ENCODE assay signal across 18 mouse cellular contexts in genomic region chr15:86199052-86199451, GRCm38 (mm10). TPM values are rescaled to one million over a fixed set of nuclear protein-coding genes. Genes with fewer than 3 reads are reported as not detected.
DNase-seq lines count a peak whose midpoint lies in the region; ATAC-seq lines count a peak whose summit lies in the region.
"Had no signal": no experiment of that assay in that cellular context is flagged by ENCODE, and none has a peak within 500 bp of the region (broad histone marks: within the 10 kb centered on the region; RNA-seq: fewer than 3 reads in every experiment).

No protein-coding gene starts in this region.

- no peak for DNase-seq in cerebellum, adult 11-12 months
- DNase-seq in heart, adult 11 months, result peak; percentile 88
- no peak for DNase-seq in heart, postnatal 36 days
- DNase-seq in right cerebral cortex, adult 18-20 months, result peak; percentile 51
- no peak for DNase-seq in right cerebral cortex, postnatal 4 days
- DNase-seq in retina, postnatal 1 day, result peak; percentile 69
- DNase-seq in adrenal gland, postnatal 10 days, result no peak
- DNase-seq: adrenal gland, adult 2 months; adrenal gland, postnatal 36 days; cerebellum, adult 8-10 months; cerebellum, postnatal 36 days; forebrain, postnatal 0 days; gastrocnemius, postnatal 36 days; heart, adult 18-20 months; heart, postnatal 10 days had no signal

- ATAC-seq in cerebellum, adult (ENCODE audit: insufficient number of reproducible peaks, low FRiP score, low TSS enrichment), result 0 out of 2 replicates have a peak, but pooled peaks have one; percentile 49
- ATAC-seq: forebrain, embryonic 13.5 days; forebrain, postnatal 0 days; hindbrain, postnatal 0 days had no signal

- intact Hi-C loops in heart, postnatal 36 days (cut with DNase I), result no loop called here

RNA-seq across cellular contexts. Expression of gene Cerk, which starts 13.1 kb away (rescaled TPM):
- total RNA-seq in heart, postnatal 36 days (2021), result 10 to 100 TPM; 28.0 to 28.1 TPM
- total RNA-seq in adrenal gland, postnatal 10 days (2021), result 10 to 100 TPM; 21.1 to 26.4 TPM

RNA-seq across cellular contexts. Expression of gene Tbc1d22a, which starts 15.2 kb away (rescaled TPM):
- 10 to 100 TPM; 21.7 to 28.6 TPM for total RNA-seq in heart, postnatal 36 days (2021)
- total RNA-seq in adrenal gland, postnatal 10 days (2021), result 10 to 100 TPM; 26.2 to 31.6 TPM

Comparison
In these comparisons a context has a peak if more than half of its experiments do, and no peak if none do; other contexts are left out.
1. DNase-seq: peak in heart, adult 11 months (single experiment), right cerebral cortex, adult 18-20 months (single experiment) and retina, postnatal 1 day (single experiment); none in cerebellum, adult 11-12 months (single experiment), heart, postnatal 36 days (0 of 2), right cerebral cortex, postnatal 4 days (single experiment) and adrenal gland, postnatal 10 days (single experiment).